Mouse (Mus musculus) thymus, adult 2 months (tissue): ENCODE measurements around the gene G430095P16Rik. TPM values are rescaled to one million over a fixed set of nuclear protein-coding genes. Genes with fewer than 3 reads are reported as not detected.

Experiments used
- DNase-seq: peaks from one replicate; pipeline ENCODE4 v3.0.0; 2021
- H3K27ac ChIP-seq: fragments of 200-500 bp; 2 replicates; pipeline ENCODE4 v1.5.1; 2012; ENCODE audit warnings: low read length, control low read depth; ENCODE audit not compliant: control insufficient read depth, insufficient read depth
- H3K27me3 ChIP-seq: fragments of 200-500 bp; 2 replicates; pipeline ENCODE4 v1.6.1; 2012; ENCODE audit warnings: mild to moderate bottlenecking, low read length, moderate library complexity, mixed read lengths; ENCODE audit not compliant: control insufficient read depth, insufficient read depth
- H3K36me3 ChIP-seq: fragments of 200-500 bp; 2 replicates; pipeline ENCODE4 v1.6.1; 2012; ENCODE audit warnings: mild to moderate bottlenecking, low read length, moderate library complexity; ENCODE audit not compliant: control insufficient read depth, insufficient read depth
- H3K4me1 ChIP-seq: fragments of 200-500 bp; replicated peaks from 2 replicates; pipeline ENCODE4 v1.6.1; 2012; ENCODE audit warnings: low read length; ENCODE audit not compliant: control insufficient read depth, insufficient read depth
- H3K4me3 ChIP-seq: fragments of 200-500 bp; 2 replicates; pipeline ENCODE4 v1.5.1; 2012; ENCODE audit warnings: mild to moderate bottlenecking, low read length, control low read depth, moderate library complexity; ENCODE audit not compliant: control insufficient read depth, insufficient read depth
- CTCF ChIP-seq: fragments of 200-500 bp; IDR thresholded peaks from 2 replicates; pipeline ENCODE4 v1.5.1; 2012; ENCODE audit warnings: mild to moderate bottlenecking, control low read depth, low read length, moderate library complexity, borderline replicate concordance; ENCODE audit not compliant: control insufficient read depth, poor library complexity, insufficient read depth; ENCODE audit errors: extremely low read depth
- POLR2A ChIP-seq: fragments of 200-500 bp; IDR thresholded peaks from 2 replicates; pipeline ENCODE4 v1.6.1; 2012; ENCODE audit warnings: mild to moderate bottlenecking, low read length, control low read depth, moderate library complexity; ENCODE audit not compliant: control insufficient read depth, poor library complexity, insufficient read depth; ENCODE audit errors: extremely low read depth
- WGBS: fragments of 180-500 bp; shearing (Covaris S2); methylation state at CpG from one replicate; pipeline ENCODE4 v1.1.7; 2018; 5-methylcytosine and 5-hydroxymethylcytosine counted together
- polyA plus RNA-seq: library from polyadenylated mRNA; depleted of rRNA; stranded (reverse); fragments of >200 nt; gene quantifications from 2 replicates; pipeline ENCODE4 v1.2.3, GENCODE M21; 2012

Gene G430095P16Rik
- polyA plus RNA-seq, 1 experiment: 2.6 TPM

- WGBS: 97% methylated on average over 5 of the region's 5 CpGs
- H3K27me3 ChIP-seq: no peaks in the 10 kb centered on the region
- H3K36me3 ChIP-seq: no peaks in the 10 kb centered on the region
- no peak overlapping the region for H3K4me3 ChIP-seq
- no peak for DNase-seq
- peaks cover 11% of the 10 kb centered on the region for H3K4me1 ChIP-seq
- H3K27ac ChIP-seq: no peak overlapping the region
- no peak for TF ChIP-seq POLR2A
- TF ChIP-seq CTCF: no peak
Observed at GRCm38 (mm10) chr8:84718476-84718875, 4.3 kb upstream of the G430095P16Rik start.

- WGBS: 95% methylated on average over 5 of the region's 5 CpGs
- TF ChIP-seq CTCF (no peak), POLR2A (no peak)
- Histone ChIP-seq H3K27me3 (no peaks in the 10 kb centered on the region), H3K27ac (no peak overlapping the region), H3K4me3 (no peak overlapping the region), H3K36me3 (no peaks in the 10 kb centered on the region), H3K4me1 (peaks cover 18% of the 10 kb centered on the region)
- no peak for DNase-seq
Observed at GRCm38 (mm10) chr8:84718959-84719690, 3.7 kb upstream of the G430095P16Rik start.

DNA sequence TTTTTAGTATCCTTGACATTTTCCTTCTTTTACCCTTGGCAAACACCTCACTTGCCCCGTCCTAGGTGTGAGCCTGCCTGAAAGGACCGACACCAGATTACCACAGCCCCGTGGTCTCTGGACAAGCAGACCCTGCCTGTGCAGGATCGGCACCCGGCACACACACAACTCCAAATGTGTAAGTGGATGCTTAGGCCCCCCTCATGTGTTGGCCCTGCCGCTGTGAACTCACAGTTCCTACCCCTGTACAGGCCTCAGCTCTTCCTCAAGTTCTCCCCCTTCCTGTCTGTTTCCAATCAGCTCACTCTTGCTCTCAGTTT lies 317 bp upstream of the G430095P16Rik start:
- Histone ChIP-seq H3K27me3 (no peaks in the 10 kb centered on the region), H3K36me3 (no peaks in the 10 kb centered on the region), H3K4me1 (peaks cover 30% of the 10 kb centered on the region), H3K4me3 (no peak overlapping the region), H3K27ac (peak overlapping the region; percentile 26; the same call in 1 of the 2 replicates)
- DNase-seq: no peak
- WGBS: 53% methylated on average over 6 of the region's 6 CpGs
- TF ChIP-seq CTCF (no peak; the same call in 1 of the 2 replicates), POLR2A (no peak)

DNA sequence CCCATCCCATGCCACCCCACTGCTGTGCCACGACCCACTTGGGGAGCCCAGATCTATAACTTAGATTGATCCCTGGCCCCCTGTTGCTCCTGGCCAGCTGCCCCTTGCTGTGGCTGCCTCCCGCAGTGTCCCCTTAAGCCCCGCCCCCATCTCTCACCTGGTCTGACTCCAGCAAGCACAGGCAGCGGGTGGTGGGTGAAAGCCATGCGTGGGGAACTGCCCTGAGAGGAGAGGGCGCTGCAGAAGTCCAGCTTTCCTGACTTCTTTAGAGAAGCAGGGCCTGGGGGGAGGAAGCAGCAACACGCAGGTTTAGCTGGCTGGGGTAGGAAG lies 729 bp downstream of the G430095P16Rik start:
- peak; percentile 37 for DNase-seq

GRCm38 (mm10) chr8:84724683-84725082 lies 1.9 kb downstream of the G430095P16Rik start:
- peaks cover 30% of the 10 kb centered on the region for H3K4me1 ChIP-seq

More for the DNA sequence above, 729 bp downstream of the G430095P16Rik start:
- Histone ChIP-seq H3K36me3 (no peaks in the 10 kb centered on the region), H3K27me3 (no peaks in the 10 kb centered on the region), H3K4me3 (peak overlapping the region; percentile 18), H3K27ac (peak overlapping the region; percentile 26; the same call in 1 of the 2 replicates), H3K4me1 (peaks cover 30% of the 10 kb centered on the region)
- TF ChIP-seq CTCF (no peak), POLR2A (no peak)
- 18% methylated on average over 7 of the region's 7 CpGs for WGBS

DNA sequence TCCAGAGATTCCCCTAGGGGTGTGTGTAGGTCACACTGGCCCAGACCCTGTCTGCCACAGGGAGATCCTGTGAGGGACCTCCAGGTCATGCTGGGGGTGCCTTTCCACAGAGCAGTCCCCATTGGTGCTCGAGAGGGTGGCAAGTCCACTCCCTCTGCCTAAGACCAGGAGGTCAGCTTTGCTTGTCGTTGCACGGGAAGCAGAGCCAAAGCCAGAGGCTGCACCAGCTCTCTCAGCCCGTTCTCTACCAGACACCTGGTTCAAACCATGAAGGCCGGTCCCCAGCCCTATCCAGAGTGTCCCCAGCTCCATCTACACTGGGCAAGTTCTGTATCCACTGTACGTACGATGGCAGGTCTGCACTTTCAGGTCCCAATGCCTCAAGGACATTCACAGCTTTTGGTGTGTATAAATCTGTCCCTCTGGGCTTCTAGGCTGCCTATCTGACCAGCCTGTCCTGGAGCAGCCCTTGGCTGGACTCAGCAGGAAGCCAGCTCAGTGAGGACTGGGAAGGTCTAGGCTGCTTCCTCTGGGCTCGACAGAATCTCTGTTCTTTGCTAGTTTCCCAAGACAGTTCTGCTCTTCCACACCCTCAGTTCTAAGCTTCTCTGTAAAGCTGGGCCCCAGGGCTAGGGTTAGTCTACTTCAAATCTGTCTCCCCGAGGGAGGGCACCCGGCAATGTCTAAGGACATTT lies 2.6 kb downstream of the G430095P16Rik start:
- no peak overlapping the region for H3K27ac ChIP-seq
- no peak overlapping the region for H3K4me3 ChIP-seq
- H3K36me3 ChIP-seq: no peaks in the 10 kb centered on the region
- H3K27me3 ChIP-seq: no peaks in the 10 kb centered on the region
- H3K4me1 ChIP-seq: peaks cover 30% of the 10 kb centered on the region
- 79% methylated on average over 10 of the region's 10 CpGs for WGBS
- TF ChIP-seq CTCF: no peak
- TF ChIP-seq POLR2A: no peak
- DNase-seq: no peak

More at GRCm38 (mm10) chr8:84724683-84725082, 1.9 kb downstream of the G430095P16Rik start:
- H3K36me3 ChIP-seq: no peaks in the 10 kb centered on the region
- TF ChIP-seq CTCF (no peak), POLR2A (no peak)
- 36% methylated on average over 9 of the region's 9 CpGs for WGBS
- no peaks in the 10 kb centered on the region for H3K27me3 ChIP-seq
- H3K4me3 ChIP-seq: no peak overlapping the region
- peak; percentile 9 for DNase-seq
- no peak overlapping the region for H3K27ac ChIP-seq

DNA sequence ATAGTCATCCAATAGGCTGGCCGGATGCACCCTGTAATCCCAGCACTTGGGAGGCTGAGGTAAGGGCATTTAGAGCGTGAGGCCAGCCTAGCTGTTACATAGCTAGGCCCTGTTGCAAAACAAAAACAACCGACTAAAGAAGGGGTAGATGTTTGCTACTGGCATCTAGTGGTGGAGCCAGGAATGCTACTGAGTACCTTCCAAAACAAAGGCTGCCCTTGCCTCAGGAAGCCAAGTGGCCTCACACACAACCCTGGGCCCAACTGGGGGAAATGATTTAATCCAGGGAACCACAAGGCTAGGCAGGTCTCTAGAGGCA lies 3.1 kb downstream of the G430095P16Rik start:
- Histone ChIP-seq H3K4me3 (no peak overlapping the region), H3K27ac (no peak overlapping the region), H3K27me3 (no peaks in the 10 kb centered on the region), H3K36me3 (no peaks in the 10 kb centered on the region), H3K4me1 (peaks cover 30% of the 10 kb centered on the region)
- no peak for TF ChIP-seq CTCF
- TF ChIP-seq POLR2A: no peak
- 50% methylated on average over 3 of the region's 3 CpGs for WGBS
- DNase-seq: no peak
